Mouse (Mus musculus): ENCODE data around the gene AU022252. TPM values are rescaled to one million over a fixed set of nuclear protein-coding genes. Genes with fewer than 3 reads are reported as not detected.
"Not testable (repeated sequence)": the region's sequence is repeated elsewhere in the genome, so short reads cannot be mapped to it uniquely, and the experiment has no call there.

AU022252 gene
- 1.0 and 1.4 TPM in 2 replicates for polyA plus RNA-seq (2012)

- H3K4me1 ChIP-seq (ENCODE audit: control insufficient read depth): peaks cover 45% of the 10 kb centered on the region
- H3K9me3 ChIP-seq (ENCODE audit: control insufficient read depth, low read length): no peaks in the 10 kb centered on the region
- H3K36me3 ChIP-seq (ENCODE audit: control insufficient read depth): peaks cover 17% of the 10 kb centered on the region
- peaks cover 19% of the 10 kb centered on the region for H3K27me3 ChIP-seq (ENCODE audit: control insufficient read depth)
- peak within 1 kb of the TSS; percentile 88 for H3K4me3 ChIP-seq (replicated peaks)
- no peak for TF ChIP-seq GATA1 (IDR thresholded peaks at IDR 0.05; ENCODE audit: low read length)
- no peak for TF ChIP-seq TAL1 (IDR thresholded peaks at IDR 0.05; ENCODE audit: low read length)
Observed at GRCm38 (mm10) chr4:119232410-119233255, at the start of gene AU022252, which contains the start of gene P3h1. Gene AU022252 (minus strand): TSS chr4:119232712. Gene P3h1 (plus strand): TSS chr4:119232915.

GRCm38 (mm10) chr4:119278784-119279183 is 46.3 kb upstream of the AU022252 start:
- not testable (repeated sequence) for H3K4me3 ChIP-seq (replicated peaks); H3K27me3 ChIP-seq (ENCODE audit: control insufficient read depth); H3K4me1 ChIP-seq (ENCODE audit: control insufficient read depth); H3K9me3 ChIP-seq (ENCODE audit: control insufficient read depth, low read length)
- peaks cover 95% of the 10 kb centered on the region for H3K36me3 ChIP-seq (ENCODE audit: control insufficient read depth)

- H3K4me3 ChIP-seq (replicated peaks): no peak overlapping the region
- no peaks in the 10 kb centered on the region for H3K27me3 ChIP-seq (ENCODE audit: control insufficient read depth)
- H3K9me3 ChIP-seq (ENCODE audit: control insufficient read depth, low read length): no peaks in the 10 kb centered on the region
- peaks cover 24% of the 10 kb centered on the region for H3K4me1 ChIP-seq (ENCODE audit: control insufficient read depth)
- no peak for TF ChIP-seq GATA1 (IDR thresholded peaks at IDR 0.05; ENCODE audit: low read length)
- TF ChIP-seq TAL1 (IDR thresholded peaks at IDR 0.05; ENCODE audit: low read length): no peak
- peaks cover 93% of the 10 kb centered on the region for H3K36me3 ChIP-seq (ENCODE audit: control insufficient read depth)
Observed at GRCm38 (mm10) chr4:119275726-119276125, 43.2 kb upstream of the AU022252 start.

- no peak for TF ChIP-seq GATA1 (IDR thresholded peaks at IDR 0.05; ENCODE audit: low read length)
- no peak for TF ChIP-seq TAL1 (IDR thresholded peaks at IDR 0.05; ENCODE audit: low read length)
- Histone ChIP-seq H3K27me3 (ENCODE audit: control insufficient read depth) (no peaks in the 10 kb centered on the region), H3K4me3 (replicated peaks) (no peak overlapping the region), H3K4me1 (ENCODE audit: control insufficient read depth) (peaks cover 26% of the 10 kb centered on the region), H3K36me3 (ENCODE audit: control insufficient read depth) (peaks cover 94% of the 10 kb centered on the region), H3K9me3 (ENCODE audit: control insufficient read depth, low read length) (no peaks in the 10 kb centered on the region)
Observed at GRCm38 (mm10) chr4:119275226-119275625, 42.7 kb upstream of the AU022252 start.

- no peak overlapping the region for H3K4me3 ChIP-seq (replicated peaks)
- H3K36me3 ChIP-seq (ENCODE audit: control insufficient read depth): peaks cover 90% of the 10 kb centered on the region
- H3K27me3 ChIP-seq (ENCODE audit: control insufficient read depth): no peaks in the 10 kb centered on the region
- H3K4me1 ChIP-seq (ENCODE audit: control insufficient read depth): peaks cover 26% of the 10 kb centered on the region
- TF ChIP-seq TAL1 (IDR thresholded peaks at IDR 0.05; ENCODE audit: low read length) (no peak), GATA1 (IDR thresholded peaks at IDR 0.05; ENCODE audit: low read length) (no peak)
- no peaks in the 10 kb centered on the region for H3K9me3 ChIP-seq (ENCODE audit: control insufficient read depth, low read length)
Observed at GRCm38 (mm10) chr4:119274627-119275026, 42.1 kb upstream of the AU022252 start.

GRCm38 (mm10) chr4:119266606-119267005 is 34.1 kb upstream of the AU022252 start:
- Histone ChIP-seq H3K4me3 (replicated peaks) (no peak overlapping the region), H3K4me1 (ENCODE audit: control insufficient read depth) (peaks cover 10% of the 10 kb centered on the region)

DNA sequence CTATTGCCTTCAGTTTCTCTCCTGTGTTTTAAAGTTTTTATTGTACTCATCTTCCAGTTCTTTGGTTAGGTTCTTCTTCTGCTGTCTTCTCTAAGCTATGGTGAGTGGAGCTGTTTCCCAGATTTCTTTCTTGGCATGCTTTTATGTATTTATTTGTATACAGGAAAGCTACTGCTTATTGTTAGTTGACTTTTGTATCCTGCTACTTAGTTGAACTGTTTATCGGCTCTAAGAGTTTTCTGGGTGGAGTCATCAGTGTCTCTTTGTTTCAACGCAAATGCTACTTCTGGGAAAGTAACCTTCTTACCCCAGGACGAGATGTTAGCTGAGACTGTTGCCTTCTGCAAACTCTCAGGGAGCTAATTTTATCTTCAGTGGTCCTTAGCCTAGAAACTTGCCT is 30.9 kb upstream of the AU022252 start:
- no peaks in the 10 kb centered on the region; the same call in 1 of the 2 replicates for H3K4me1 ChIP-seq (ENCODE audit: control insufficient read depth)
- no peaks in the 10 kb centered on the region for H3K9me3 ChIP-seq (ENCODE audit: control insufficient read depth, low read length)
- H3K27me3 ChIP-seq (ENCODE audit: control insufficient read depth): no peaks in the 10 kb centered on the region; the same call in none of the 2 replicates
- TF ChIP-seq GATA1 (IDR thresholded peaks at IDR 0.05; ENCODE audit: low read length) (no peak), TAL1 (IDR thresholded peaks at IDR 0.05; ENCODE audit: low read length) (no peak)
- no peak overlapping the region for H3K4me3 ChIP-seq (replicated peaks)
- H3K36me3 ChIP-seq (ENCODE audit: control insufficient read depth): no peaks in the 10 kb centered on the region

More at GRCm38 (mm10) chr4:119266606-119267005, 34.1 kb upstream of the AU022252 start:
- TF ChIP-seq TAL1 (IDR thresholded peaks at IDR 0.05; ENCODE audit: low read length) (no peak), GATA1 (IDR thresholded peaks at IDR 0.05; ENCODE audit: low read length) (no peak)
- H3K9me3 ChIP-seq (ENCODE audit: control insufficient read depth, low read length): no peaks in the 10 kb centered on the region
- peaks cover 21% of the 10 kb centered on the region for H3K36me3 ChIP-seq (ENCODE audit: control insufficient read depth)
- no peaks in the 10 kb centered on the region for H3K27me3 ChIP-seq (ENCODE audit: control insufficient read depth)

- H3K27me3 ChIP-seq (ENCODE audit: control insufficient read depth): no peaks in the 10 kb centered on the region; the same call in none of the 2 replicates
- no peaks in the 10 kb centered on the region; the same call in 1 of the 2 replicates for H3K4me1 ChIP-seq (ENCODE audit: control insufficient read depth)
- H3K4me3 ChIP-seq (replicated peaks): no peak overlapping the region
- H3K9me3 ChIP-seq (ENCODE audit: control insufficient read depth, low read length): no peaks in the 10 kb centered on the region
- TF ChIP-seq GATA1 (IDR thresholded peaks at IDR 0.05; ENCODE audit: low read length): no peak
- no peak for TF ChIP-seq TAL1 (IDR thresholded peaks at IDR 0.05; ENCODE audit: low read length)
- H3K36me3 ChIP-seq (ENCODE audit: control insufficient read depth): no peaks in the 10 kb centered on the region
Observed at GRCm38 (mm10) chr4:119262483-119262882, 30.0 kb upstream of the AU022252 start.

- H3K9me3 ChIP-seq (ENCODE audit: control insufficient read depth, low read length): no peaks in the 10 kb centered on the region
- no peaks in the 10 kb centered on the region; the same call in 1 of the 2 replicates for H3K4me1 ChIP-seq (ENCODE audit: control insufficient read depth)
- no peaks in the 10 kb centered on the region; the same call in none of the 2 replicates for H3K27me3 ChIP-seq (ENCODE audit: control insufficient read depth)
- TF ChIP-seq GATA1 (IDR thresholded peaks at IDR 0.05; ENCODE audit: low read length): no peak
- TF ChIP-seq TAL1 (IDR thresholded peaks at IDR 0.05; ENCODE audit: low read length): no peak
- H3K4me3 ChIP-seq (replicated peaks): no peak overlapping the region
- H3K36me3 ChIP-seq (ENCODE audit: control insufficient read depth): no peaks in the 10 kb centered on the region
Observed at GRCm38 (mm10) chr4:119261087-119261713, 28.7 kb upstream of the AU022252 start.

Data from erythroblast, embryonic 14.5 days (primary cell).